Mouse (Mus musculus): Measurements from ENCODE around the gene Spag9.

The Spag9 gene

GRCm38 (mm10) chr11:94150519-94151470, 154.9 kb downstream of the Spag9 start:
- no peak for DNase-seq (ENCODE audit: low spot score in 2 of 2)

GRCm38 (mm10) chr11:94154201-94154600, 158.3 kb downstream of the Spag9 start:
- no peak for DNase-seq (ENCODE audit: low spot score in 2 of 2)

- DNase-seq (ENCODE audit: low spot score in 2 of 2), result no peak
Observed at GRCm38 (mm10) chr11:94158521-94158920, 162.6 kb downstream of the Spag9 start.

GRCm38 (mm10) chr11:94159066-94159880, 163.4 kb downstream of the Spag9 start:
- no peak for DNase-seq (ENCODE audit: low spot score in 2 of 2)

GRCm38 (mm10) chr11:94159911-94160415, 164.1 kb downstream of the Spag9 start:
- DNase-seq (ENCODE audit: low spot score in 2 of 2), result no peak

- DNase-seq (ENCODE audit: low spot score in 2 of 2), result peak; percentile 15 to 38
Observed at GRCm38 (mm10) chr11:94160443-94161266, 164.8 kb downstream of the Spag9 start.

GRCm38 (mm10) chr11:94161267-94161646, 165.4 kb downstream of the Spag9 start:
- DNase-seq (ENCODE audit: low spot score in 2 of 2), result no peak

- no peak for DNase-seq (ENCODE audit: low spot score in 2 of 2)
Observed at GRCm38 (mm10) chr11:94161867-94162581, 166.1 kb downstream of the Spag9 start.

GRCm38 (mm10) chr11:94163005-94163767, 167.3 kb downstream of the Spag9 start:
- no peak for DNase-seq (ENCODE audit: low spot score in 2 of 2)

- no peak for DNase-seq (ENCODE audit: low spot score in 2 of 2)
Observed at GRCm38 (mm10) chr11:94165745-94166144, 169.9 kb downstream of the Spag9 start.

- DNase-seq (ENCODE audit: low spot score in 2 of 2), result no peak
Observed at GRCm38 (mm10) chr11:94168238-94168637, 172.3 kb downstream of the Spag9 start.

GRCm38 (mm10) chr11:94169596-94169995, 173.7 kb downstream of the Spag9 start:
- DNase-seq (ENCODE audit: low spot score in 2 of 2), result no peak

- no peak for DNase-seq (ENCODE audit: low spot score in 2 of 2)
Observed at GRCm38 (mm10) chr11:94171691-94172090, 175.8 kb downstream of the Spag9 start.

- no peak for DNase-seq (ENCODE audit: low spot score in 2 of 2)
Observed at GRCm38 (mm10) chr11:94172186-94172585, 176.3 kb downstream of the Spag9 start.

- DNase-seq (ENCODE audit: low spot score in 2 of 2), result no peak
Observed at GRCm38 (mm10) chr11:94173726-94174146, 177.8 kb downstream of the Spag9 start.

- no peak for DNase-seq (ENCODE audit: low spot score in 2 of 2)
Observed at GRCm38 (mm10) chr11:94175288-94175687, 179.4 kb downstream of the Spag9 start.

Measured in natural killer cell, adult 2 months (primary cell).